21 mouse cellular contexts compared by ENCODE assay signal in the genomic region with DNA sequence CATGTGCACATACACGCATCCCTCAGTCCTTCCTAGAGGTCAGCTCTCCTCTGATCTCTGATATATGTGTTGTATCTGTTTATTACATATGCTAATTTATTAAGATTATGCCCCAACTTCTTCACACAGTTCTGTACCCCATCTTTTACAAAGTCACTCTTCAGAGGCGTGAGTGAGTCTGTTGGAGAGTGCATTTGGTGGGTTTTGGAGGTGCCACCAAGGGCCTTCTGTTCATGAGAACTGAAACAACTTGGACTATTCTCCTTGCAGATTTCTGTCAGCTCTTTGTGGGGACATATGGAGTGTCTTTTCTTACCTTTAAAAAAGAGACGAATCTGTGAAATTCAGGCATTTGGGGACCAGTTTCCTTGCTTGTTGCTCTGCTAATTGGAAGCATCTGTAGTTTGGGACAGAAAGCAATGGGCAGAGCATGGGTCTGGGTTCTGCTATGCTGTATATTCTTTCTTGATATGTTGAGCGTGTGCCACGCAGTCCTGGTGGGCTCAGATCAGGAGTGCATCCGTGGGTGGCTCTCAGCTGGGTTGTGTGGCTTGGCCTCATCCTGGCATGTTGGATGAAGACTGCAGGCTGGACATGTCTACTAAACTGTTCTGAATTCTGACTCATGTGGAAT. TPM values are rescaled to one million over a fixed set of nuclear protein-coding genes. Genes with fewer than 3 reads are reported as not detected.
DNase-seq lines count a peak whose midpoint lies in the region; ATAC-seq and TF ChIP-seq lines count a peak whose summit lies in the region.
"Had no signal": no experiment of that assay in that cellular context is flagged by ENCODE, and none has a peak within 500 bp of the region (broad histone marks: within the 10 kb centered on the region; RNA-seq: fewer than 3 reads in every experiment).

No protein-coding gene starts in this region.

- H3K36me3 ChIP-seq in forebrain, embryonic 13.5 days (ENCODE audit: poor library complexity, severe bottlenecking): no peaks in the 10 kb centered on the region
- no peaks in the 10 kb centered on the region for H3K36me3 ChIP-seq in forebrain, embryonic 12.5 days (replicated peaks)
- no peaks in the 10 kb centered on the region for H3K36me3 ChIP-seq in kidney, embryonic 16.5 days (ENCODE audit: insufficient read depth, low read length)
- H3K36me3 ChIP-seq: embryonic facial prominence, embryonic 13.5 days; G1E; heart, embryonic 12.5 days; hindbrain, embryonic 10.5 days had no signal

- no peak for DNase-seq in layer of hippocampus, adult 2 months (ENCODE audit: low spot score in 2 of 2)
- no peak for DNase-seq in layer of hippocampus, adult 8-10 months (ENCODE audit: low spot score in 2 of 2)
- peak; percentile 67 for DNase-seq in brain, embryonic 14.5 days (ENCODE audit: low read depth)
- DNase-seq in layer of hippocampus, adult 9-11 months: no peak
- DNase-seq: adrenal gland, postnatal 10 days; B cell, adult 2 months; cerebellum, adult 18-20 months; cerebellum, adult 9-11 months; cerebellum, postnatal 36 days; gastrocnemius, adult 2 months; gastrocnemius, postnatal 25 days had no signal

- H3K4me2 ChIP-seq in forebrain, embryonic 13.5 days: no peak overlapping the region
- H3K4me2 ChIP-seq in forebrain, embryonic 12.5 days: no peak overlapping the region
- no peak overlapping the region for H3K4me2 ChIP-seq in kidney, embryonic 16.5 days (replicated peaks; ENCODE audit: low read depth, low read length)
- H3K4me2 ChIP-seq: embryonic facial prominence, embryonic 13.5 days; heart, embryonic 12.5 days; hindbrain, embryonic 14.5 days had no signal

- H3K9ac ChIP-seq in forebrain, embryonic 13.5 days: no peak overlapping the region
- no peak overlapping the region for H3K9ac ChIP-seq in forebrain, embryonic 12.5 days
- H3K9ac ChIP-seq in kidney, embryonic 16.5 days (replicated peaks; ENCODE audit: low read length): no peak overlapping the region
- H3K9ac ChIP-seq: embryonic facial prominence, embryonic 13.5 days; heart, embryonic 12.5 days; hindbrain, embryonic 14.5 days had no signal

- H3K27ac ChIP-seq in forebrain, embryonic 13.5 days: peak overlapping the region; percentile 65
- H3K27ac ChIP-seq in forebrain, embryonic 12.5 days: no peak overlapping the region
- peak overlapping the region; percentile 51; the same call in 1 of the 2 replicates for H3K27ac ChIP-seq in layer of hippocampus, adult 2 months
- no peak overlapping the region for H3K27ac ChIP-seq in kidney, embryonic 16.5 days (ENCODE audit: low read length)
- H3K27ac ChIP-seq: embryonic facial prominence, embryonic 13.5 days; gastrocnemius, adult 2 months; hindbrain, embryonic 10.5 days; hindbrain, embryonic 14.5 days had no signal

- H3K27me3 ChIP-seq in forebrain, embryonic 13.5 days: no peaks in the 10 kb centered on the region
- H3K27me3 ChIP-seq in forebrain, embryonic 12.5 days: peaks cover 3% of the 10 kb centered on the region; the same call in 1 of the 2 replicates
- no peaks in the 10 kb centered on the region for H3K27me3 ChIP-seq in kidney, embryonic 16.5 days (ENCODE audit: insufficient read depth, low read length)
- H3K27me3 ChIP-seq: heart, embryonic 12.5 days had no signal

- peaks cover 8% of the 10 kb centered on the region for H3K4me1 ChIP-seq in forebrain, embryonic 13.5 days
- H3K4me1 ChIP-seq in forebrain, embryonic 12.5 days: peaks cover 4% of the 10 kb centered on the region; the same call in 1 of the 2 replicates
- H3K4me1 ChIP-seq in kidney, embryonic 16.5 days (ENCODE audit: insufficient read depth, low read length): no peaks in the 10 kb centered on the region
- H3K4me1 ChIP-seq: heart, embryonic 12.5 days had no signal

- H3K9me3 ChIP-seq in forebrain, embryonic 13.5 days (replicated peaks): no peaks in the 10 kb centered on the region
- no peaks in the 10 kb centered on the region for H3K9me3 ChIP-seq in forebrain, embryonic 12.5 days
- H3K9me3 ChIP-seq in kidney, embryonic 16.5 days (ENCODE audit: low read length): no peaks in the 10 kb centered on the region
- H3K9me3 ChIP-seq: embryonic facial prominence, embryonic 13.5 days; G1E; heart, embryonic 12.5 days; hindbrain, embryonic 10.5 days had no signal

- 80% methylated on average over 6 of the region's 6 CpGs for WGBS in forebrain, embryonic 13.5 days
- 84% methylated on average over 6 of the region's 6 CpGs for WGBS in forebrain, embryonic 12.5 days
- 86% methylated on average over 6 of the region's 6 CpGs for WGBS in kidney, embryonic 16.5 days

- no peak for TF ChIP-seq CTCF in layer of hippocampus, adult 2 months (conservative IDR thresholded peaks at IDR 0.05)
- no peak for TF ChIP-seq CTCF in brain, embryonic 14.5 days (IDR thresholded peaks at IDR 0.05; ENCODE audit: borderline replicate concordance, extremely low read depth, insufficient read depth, insufficient read length)

- peak; percentile 58 for ATAC-seq in forebrain, embryonic 13.5 days
- no peak for ATAC-seq in forebrain, embryonic 12.5 days (ENCODE audit: low FRiP score)
- ATAC-seq in kidney, embryonic 16.5 days (ENCODE audit: low FRiP score, low TSS enrichment): no peak
- ATAC-seq: CD4-positive, CD25-positive, alpha-beta regulatory T cell, adult 4 months; intestine, embryonic 16.5 days had no signal

- no peak overlapping the region for H3K4me3 ChIP-seq in forebrain, embryonic 13.5 days
- H3K4me3 ChIP-seq in forebrain, embryonic 12.5 days (replicated peaks): no peak overlapping the region
- H3K4me3 ChIP-seq in layer of hippocampus, adult 2 months: no peak overlapping the region
- H3K4me3 ChIP-seq in kidney, embryonic 16.5 days (ENCODE audit: low read length): no peak overlapping the region
- H3K4me3 ChIP-seq: embryonic facial prominence, embryonic 13.5 days; gastrocnemius, adult 2 months; heart, embryonic 12.5 days; hindbrain, embryonic 10.5 days had no signal

- no peak for TF ChIP-seq POLR2A in brain, embryonic 14.5 days (IDR thresholded peaks at IDR 0.05; ENCODE audit: borderline replicate concordance, extremely low read depth, insufficient read depth, insufficient read length, poor library complexity, severe bottlenecking)

RNA-seq across cellular contexts. Expression of gene Eif1b, which starts 42.2 kb away (rescaled TPM):
- 434 and 500 TPM in 2 replicates for polyA plus RNA-seq in forebrain, embryonic 13.5 days (2015; fragmentation: Nextera tagmentation; extraction: Ambion mirVana)
- polyA plus RNA-seq in forebrain, embryonic 12.5 days (2016; fragmentation: Nextera tagmentation; extraction: Ambion mirVana): 407 and 434 TPM in 2 replicates
- 100 to 1,000 TPM; 203 to 206 TPM for total RNA-seq in layer of hippocampus, adult 2 months (2021)
- 100 to 1,000 TPM; 173 to 207 (median 189) TPM for total RNA-seq in layer of hippocampus, adult 8-10 months (2022)
- 156 and 199 TPM in 2 replicates for polyA plus RNA-seq in brain, embryonic 14.5 days (2012; rRNA removed)
- 146 and 156 TPM in 2 replicates for polyA plus RNA-seq in kidney, embryonic 16.5 days (2015; fragmentation: Nextera tagmentation; extraction: Ambion mirVana)

Comparison
In these comparisons a context has a peak if more than half of its experiments do, and no peak if none do; other contexts are left out.
1. H3K27ac ChIP-seq: peak in forebrain, embryonic 13.5 days (single experiment) and layer of hippocampus, adult 2 months (single experiment); none in forebrain, embryonic 12.5 days (single experiment) and kidney, embryonic 16.5 days (single experiment).